8 mouse cellular contexts compared by ENCODE assay signal in genomic region chr3:58330186-58330585, GRCm38 (mm10).
DNase-seq lines count a peak whose midpoint lies in the region; ATAC-seq and TF ChIP-seq lines count a peak whose summit lies in the region.

No protein-coding gene starts in this region.

- DNase-seq in liver, adult 2 months (ENCODE audit: extremely low read depth, low read depth, low spot score) = peak; percentile 38
- DNase-seq in liver, embryonic 11.5 days (ENCODE audit: low spot score) = no peak
- DNase-seq in cerebellum, adult 2 months = peak; percentile 40 to 70
- DNase-seq in heart, adult 9 months (ENCODE audit: low spot score in 2 of 2) = peak; percentile 78 to 87
- peak; percentile 7 for DNase-seq in left cerebral cortex, adult 11 months (ENCODE audit: low spot score)
- peak; percentile 67 to 74 for DNase-seq in right cerebral cortex, postnatal 10 days (ENCODE audit: low spot score in 2 of 2)
- no peak for DNase-seq in thymus, postnatal 14 days

- H3K79me2 ChIP-seq in liver, adult 2 months (ENCODE audit: control insufficient read depth, insufficient read depth, low read length) = no peaks in the 10 kb centered on the region

- no peak overlapping the region for H3K9ac ChIP-seq in liver, adult 2 months (ENCODE audit: low read depth, low read length)
- H3K9ac ChIP-seq in liver, embryonic 11.5 days (ENCODE audit: low read depth, low read length) = no peak overlapping the region

- H3K4me1 ChIP-seq in liver, adult 2 months (ENCODE audit: control insufficient read depth, insufficient read depth, low read length) = no peaks in the 10 kb centered on the region
- no peaks in the 10 kb centered on the region; the same call in 1 of the 2 replicates for H3K4me1 ChIP-seq in liver, embryonic 11.5 days (replicated peaks; ENCODE audit: control insufficient read depth, insufficient read depth, low read length)
- no peaks in the 10 kb centered on the region for H3K4me1 ChIP-seq in cerebellum, adult 2 months (ENCODE audit: control insufficient read depth, insufficient read depth, low read length)

- H3K27ac ChIP-seq in liver, adult 2 months (replicated peaks; ENCODE audit: insufficient read depth, low read depth, low read length) = no peak overlapping the region
- no peak overlapping the region for H3K27ac ChIP-seq in liver, embryonic 11.5 days (ENCODE audit: low read depth, low read length)
- no peak overlapping the region for H3K27ac ChIP-seq in cerebellum, adult 2 months (ENCODE audit: insufficient read depth, low read length)

- no peak overlapping the region for H3K4me2 ChIP-seq in liver, embryonic 11.5 days

- no peak overlapping the region for H3K4me3 ChIP-seq in liver, adult 2 months (ENCODE audit: insufficient read depth, low read depth, low read length)
- H3K4me3 ChIP-seq in liver, embryonic 11.5 days (ENCODE audit: low read depth, low read length) = no peak overlapping the region
- H3K4me3 ChIP-seq in cerebellum, adult 2 months (replicated peaks; ENCODE audit: insufficient read depth, low read depth, low read length) = no peak overlapping the region

- H3K9me3 ChIP-seq in liver, embryonic 11.5 days (ENCODE audit: control insufficient read depth, low read length) = no peaks in the 10 kb centered on the region

- no peaks in the 10 kb centered on the region for H3K36me3 ChIP-seq in liver, adult 2 months (ENCODE audit: control insufficient read depth, insufficient read depth, low read length)
- no peaks in the 10 kb centered on the region for H3K36me3 ChIP-seq in liver, embryonic 11.5 days (ENCODE audit: control insufficient read depth, insufficient read depth, low read length)

- 62% methylated on average over 2 of the region's 2 CpGs for WGBS in liver, adult 2 months
- WGBS in liver, embryonic 11.5 days = 87% methylated on average over 2 of the region's 2 CpGs
- 13% methylated on average over 2 of the region's 2 CpGs for WGBS in cerebellum, adult 2 months

- no peak for TF ChIP-seq CTCF in liver, adult 2 months (IDR thresholded peaks at IDR 0.05; ENCODE audit: low read depth, low read length)
- no peak for TF ChIP-seq CTCF in cerebellum, adult 2 months (IDR thresholded peaks at IDR 0.05; ENCODE audit: borderline replicate concordance, insufficient read depth, low read depth, low read length)

- no peak for TF ChIP-seq POLR2A in liver, adult 2 months (IDR thresholded peaks at IDR 0.05; ENCODE audit: extremely low read depth, insufficient read depth, low read length)
- TF ChIP-seq POLR2A in cerebellum, adult 2 months (IDR thresholded peaks at IDR 0.05; ENCODE audit: borderline replicate concordance, insufficient read depth, low read length) = no peak

- no peak for ATAC-seq in liver, embryonic 11.5 days (replicated peaks; ENCODE audit: low FRiP score)
- no peak for ATAC-seq in activated CD4-positive, CD25-positive, alpha-beta regulatory T cell, adult 4 months

- H3K27me3 ChIP-seq in liver, adult 2 months (ENCODE audit: control insufficient read depth, insufficient read depth, low read length) = no peaks in the 10 kb centered on the region
- no peaks in the 10 kb centered on the region for H3K27me3 ChIP-seq in liver, embryonic 11.5 days (replicated peaks; ENCODE audit: control insufficient read depth, insufficient read depth, low read length)
- H3K27me3 ChIP-seq in cerebellum, adult 2 months (ENCODE audit: control insufficient read depth, insufficient read depth, low read length) = no peaks in the 10 kb centered on the region

Comparison
In these comparisons a context has a peak if more than half of its experiments do, and no peak if none do; other contexts are left out.
1. DNase-seq: peak in liver, adult 2 months (single experiment), cerebellum, adult 2 months (2 of 2), heart, adult 9 months (2 of 2), left cerebral cortex, adult 11 months (single experiment) and right cerebral cortex, postnatal 10 days (2 of 2); none in liver, embryonic 11.5 days (single experiment) and thymus, postnatal 14 days (single experiment).